Mouse (Mus musculus): ENCODE data around the gene Oas1h. TPM values are rescaled to one million over a fixed set of nuclear protein-coding genes. Genes with fewer than 3 reads are reported as not detected.
"Not testable (repeated sequence)": the region's sequence is repeated elsewhere in the genome, so short reads cannot be mapped to it uniquely, and the experiment has no call there.

Oas1h gene
- polyA plus RNA-seq, 1 experiment, result not detected

GRCm38 (mm10) chr5:120887831-120888230 lies 26.6 kb downstream of the Oas1h start:
- no peak for TF ChIP-seq POLR2A (IDR thresholded peaks at IDR 0.05; ENCODE audit: borderline replicate concordance, extremely low read depth, low read depth, low read length)
- TF ChIP-seq CTCF (IDR thresholded peaks at IDR 0.05; ENCODE audit: insufficient read depth, low read length), result no peak
- Histone ChIP-seq H3K4me1 (ENCODE audit: control insufficient read depth, insufficient read depth, low read length) (no peaks in the 10 kb centered on the region), H3K4me3 (replicated peaks; ENCODE audit: extremely low read depth, low read depth, low read length) (no peak overlapping the region)
- 39% methylated on average over 6 of the region's 6 CpGs for WGBS
- DNase-seq, result no peak

- not testable (repeated sequence) for H3K4me3 ChIP-seq (replicated peaks; ENCODE audit: extremely low read depth, low read depth, low read length); DNase-seq; H3K4me1 ChIP-seq (ENCODE audit: control insufficient read depth, insufficient read depth, low read length)
- 27% methylated on average over 4 of the region's 4 CpGs for WGBS
Observed at GRCm38 (mm10) chr5:120888294-120888815, 27.1 kb downstream of the Oas1h start.

- Histone ChIP-seq H3K4me3 (replicated peaks; ENCODE audit: extremely low read depth, low read depth, low read length) (no peak overlapping the region), H3K4me1 (ENCODE audit: control insufficient read depth, insufficient read depth, low read length) (no peaks in the 10 kb centered on the region)
- 85% methylated on average over 2 of the region's 2 CpGs for WGBS
- TF ChIP-seq CTCF (IDR thresholded peaks at IDR 0.05; ENCODE audit: insufficient read depth, low read length) (no peak), POLR2A (IDR thresholded peaks at IDR 0.05; ENCODE audit: borderline replicate concordance, extremely low read depth, low read depth, low read length) (no peak)
- DNase-seq, result no peak
Observed at GRCm38 (mm10) chr5:120890026-120890425, 28.8 kb downstream of the Oas1h start.

DNA sequence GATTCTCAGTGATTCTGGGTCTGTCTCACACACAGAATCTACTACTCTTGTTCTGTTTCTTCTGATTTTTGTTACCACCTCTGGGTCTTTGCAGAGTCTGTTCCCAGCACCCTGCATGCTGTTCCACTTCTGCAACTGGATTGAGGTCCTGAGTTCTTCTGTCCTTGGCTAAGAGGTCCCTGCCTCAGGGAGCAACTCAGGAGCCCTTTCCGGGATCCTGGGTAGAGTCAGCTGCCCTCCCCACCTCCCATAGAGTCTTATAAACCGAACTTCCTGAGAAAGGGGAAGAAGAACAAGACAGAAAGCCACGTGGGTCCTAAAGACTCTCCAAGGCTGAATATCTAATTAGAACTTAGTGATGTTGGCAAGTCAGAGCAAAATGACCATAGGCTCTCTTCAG lies 29.8 kb downstream of the Oas1h start:
- H3K4me1 ChIP-seq (ENCODE audit: control insufficient read depth, insufficient read depth, low read length), result no peaks in the 10 kb centered on the region

GRCm38 (mm10) chr5:120891566-120892242 lies 30.5 kb downstream of the Oas1h start:
- not testable (repeated sequence) for H3K4me1 ChIP-seq (ENCODE audit: control insufficient read depth, insufficient read depth, low read length); DNase-seq; H3K4me3 ChIP-seq (replicated peaks; ENCODE audit: extremely low read depth, low read depth, low read length)
- 70% methylated on average over 2 of the region's 2 CpGs for WGBS

More for the DNA sequence above, 29.8 kb downstream of the Oas1h start:
- WGBS, result 35% methylated on average over 3 of the region's 3 CpGs
- no peak for DNase-seq
- TF ChIP-seq CTCF (IDR thresholded peaks at IDR 0.05; ENCODE audit: insufficient read depth, low read length) (no peak), POLR2A (IDR thresholded peaks at IDR 0.05; ENCODE audit: borderline replicate concordance, extremely low read depth, low read depth, low read length) (no peak)
- H3K4me3 ChIP-seq (replicated peaks; ENCODE audit: extremely low read depth, low read depth, low read length), result no peak overlapping the region

DNA sequence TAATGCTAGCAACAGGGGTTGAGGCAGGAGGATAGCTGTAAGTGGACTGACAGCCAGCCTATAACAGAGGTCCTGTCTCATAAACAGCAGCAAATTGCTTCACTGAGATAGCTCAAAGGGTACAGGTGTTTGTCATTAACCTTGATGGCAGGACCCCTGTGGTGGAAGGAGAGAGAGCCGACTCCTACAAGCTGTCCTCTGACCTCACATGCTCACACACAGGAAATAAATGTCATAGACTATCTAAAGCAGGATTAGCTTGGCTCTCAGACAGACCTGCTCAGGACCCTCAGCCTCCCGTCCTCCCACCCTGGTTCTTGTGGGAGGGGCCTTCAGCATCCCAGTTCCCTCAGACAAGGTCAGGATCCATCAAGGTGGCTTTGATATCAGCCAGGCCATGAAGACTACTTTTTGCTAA lies 31.0 kb downstream of the Oas1h start:
- Histone ChIP-seq H3K4me1 (ENCODE audit: control insufficient read depth, insufficient read depth, low read length) (no peaks in the 10 kb centered on the region), H3K4me3 (replicated peaks; ENCODE audit: extremely low read depth, low read depth, low read length) (no peak overlapping the region)
- DNase-seq, result no peak
- TF ChIP-seq CTCF (IDR thresholded peaks at IDR 0.05; ENCODE audit: insufficient read depth, low read length) (no peak), POLR2A (IDR thresholded peaks at IDR 0.05; ENCODE audit: borderline replicate concordance, extremely low read depth, low read depth, low read length) (no peak)
- 54% methylated on average over 2 of the region's 2 CpGs for WGBS

DNA sequence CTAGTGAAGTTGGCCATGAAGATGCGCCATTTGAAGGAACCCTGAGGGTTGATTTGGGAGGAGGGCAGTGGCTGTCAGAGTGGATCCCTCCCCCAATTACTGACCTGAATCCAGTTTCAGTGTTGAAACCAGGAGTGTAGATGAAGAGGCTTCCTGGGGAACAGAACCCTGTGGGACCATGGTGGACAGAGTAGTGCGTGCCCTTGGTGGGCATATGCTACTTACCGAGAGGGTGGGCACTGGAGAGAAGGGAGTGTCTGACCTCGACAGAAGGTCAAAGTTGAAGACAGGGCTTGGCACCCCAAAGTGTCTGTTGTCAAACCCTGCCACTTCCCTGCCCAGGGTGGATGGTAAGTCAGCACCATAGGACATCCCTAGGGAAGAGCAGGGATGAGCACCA lies 32.6 kb downstream of the Oas1h start:
- 81% methylated on average over 4 of the region's 4 CpGs for WGBS
- not testable (repeated sequence) for DNase-seq; H3K4me3 ChIP-seq (replicated peaks; ENCODE audit: extremely low read depth, low read depth, low read length)

DNA sequence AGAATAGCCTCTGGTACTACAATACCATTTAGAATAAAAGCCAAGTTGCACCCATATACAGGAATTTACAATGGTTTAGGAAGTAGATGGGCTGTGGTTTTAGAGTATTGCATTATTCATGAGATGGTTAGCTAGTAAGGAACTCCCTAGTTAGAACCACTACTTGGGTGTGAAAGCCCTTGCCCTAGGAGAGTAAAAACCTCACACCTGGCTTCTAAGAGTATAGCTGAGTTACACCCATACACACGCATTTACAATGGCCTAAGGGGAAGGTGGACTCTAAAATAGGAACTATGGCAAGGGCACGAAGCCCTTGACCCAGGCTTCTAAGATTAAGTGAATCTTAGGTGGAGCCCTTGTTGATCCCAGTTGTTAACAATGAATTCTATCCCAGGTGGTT lies 33.5 kb downstream of the Oas1h start:
- not testable (repeated sequence) for H3K4me3 ChIP-seq (replicated peaks; ENCODE audit: extremely low read depth, low read depth, low read length); DNase-seq; H3K4me1 ChIP-seq (ENCODE audit: control insufficient read depth, insufficient read depth, low read length)
- WGBS, result 57% methylated on average over 2 of the region's 2 CpGs

More for the DNA sequence above, 32.6 kb downstream of the Oas1h start:
- not testable (repeated sequence) for H3K4me1 ChIP-seq (ENCODE audit: control insufficient read depth, insufficient read depth, low read length)

GRCm38 (mm10) chr5:120895231-120895900 lies 34.1 kb downstream of the Oas1h start:
- Histone ChIP-seq H3K4me1 (ENCODE audit: control insufficient read depth, insufficient read depth, low read length) (no peaks in the 10 kb centered on the region), H3K4me3 (replicated peaks; ENCODE audit: extremely low read depth, low read depth, low read length) (no peak overlapping the region)
- DNase-seq, result no peak
- WGBS, result 84% methylated on average over 11 of the region's 11 CpGs
- TF ChIP-seq CTCF (IDR thresholded peaks at IDR 0.05; ENCODE audit: insufficient read depth, low read length), result no peak
- TF ChIP-seq POLR2A (IDR thresholded peaks at IDR 0.05; ENCODE audit: borderline replicate concordance, extremely low read depth, low read depth, low read length), result no peak

- Histone ChIP-seq H3K4me3 (replicated peaks; ENCODE audit: extremely low read depth, low read depth, low read length) (no peak overlapping the region), H3K4me1 (ENCODE audit: control insufficient read depth, insufficient read depth, low read length) (no peaks in the 10 kb centered on the region)
- 89% methylated on average over 6 of the region's 6 CpGs for WGBS
- no peak for DNase-seq
- TF ChIP-seq CTCF (IDR thresholded peaks at IDR 0.05; ENCODE audit: insufficient read depth, low read length), result no peak
- no peak for TF ChIP-seq POLR2A (IDR thresholded peaks at IDR 0.05; ENCODE audit: borderline replicate concordance, extremely low read depth, low read depth, low read length)
Observed at GRCm38 (mm10) chr5:120898307-120898706, 37.1 kb downstream of the Oas1h start.
